Mouse (Mus musculus) spleen, embryonic (tissue): ENCODE data around the gene Kmt5b.

ENCODE experiments used
- CTCF ChIA-PET: fragments of 350-600 bp; sonication (Branson Sonifier 250); formaldehyde crosslinking; loops from one replicate; lab custom pipeline; 2022; lab: Charles Lee

The Kmt5b gene

GRCm38 (mm10) chr19:3767276-3767780, at the start of gene Kmt5b:
Gene Kmt5b, plus strand, starts transcription at chr19:3767421.
- CTCF ChIA-PET, result no interaction called here

- CTCF ChIA-PET, result interaction anchor here (1.3 to 1.8 kb wide), 2 partner anchors 10 to 12 kb away, joined by 3 to 5 read pairs; no protein-coding TSS in a partner anchor
Measured at GRCm38 (mm10) chr19:3718481-3719361, 48.5 kb upstream of the Kmt5b start.

GRCm38 (mm10) chr19:3719362-3719891, 47.8 kb upstream of the Kmt5b start:
- CTCF ChIA-PET, result interaction anchor here (0.7 to 1.8 kb wide), 3 partner anchors 10 to 146 kb away, joined by 3 to 5 read pairs (median 4); no protein-coding TSS in a partner anchor

GRCm38 (mm10) chr19:3723170-3723569, 44.1 kb upstream of the Kmt5b start:
- CTCF ChIA-PET, result no interaction called here

- CTCF ChIA-PET, result interaction anchor here (0.7 kb wide), 1 partner anchor 503 kb away, joined by 3 read pairs; no protein-coding TSS in a partner anchor
Measured at GRCm38 (mm10) chr19:3723904-3724303, 43.3 kb upstream of the Kmt5b start.

GRCm38 (mm10) chr19:3724779-3725178, 42.4 kb upstream of the Kmt5b start:
- CTCF ChIA-PET, result interaction anchor here (0.6 to 0.8 kb wide), 2 partner anchors 16 to 17 kb away, joined by 3 read pairs; partner anchors contain the start of gene 1810055G02Rik

- CTCF ChIA-PET, result no interaction called here
Measured at GRCm38 (mm10) chr19:3728901-3729300, 38.3 kb upstream of the Kmt5b start.

GRCm38 (mm10) chr19:3730781-3731646, 36.2 kb upstream of the Kmt5b start:
- CTCF ChIA-PET, result interaction anchor here (0.6 kb wide), 2 partner anchors 91 to 229 kb away, joined by 3 to 4 read pairs; no protein-coding TSS in a partner anchor

GRCm38 (mm10) chr19:3736001-3736400, 31.2 kb upstream of the Kmt5b start:
- CTCF ChIA-PET, result interaction anchor here (0.7 kb wide), 1 partner anchor 22 kb away, joined by 5 read pairs; no protein-coding TSS in a partner anchor

GRCm38 (mm10) chr19:3739650-3740049, 27.6 kb upstream of the Kmt5b start:
- CTCF ChIA-PET, result no interaction called here

GRCm38 (mm10) chr19:3742716-3743115, 24.5 kb upstream of the Kmt5b start:
- CTCF ChIA-PET, result no interaction called here

GRCm38 (mm10) chr19:3743362-3743761, 23.9 kb upstream of the Kmt5b start:
- CTCF ChIA-PET, result interaction anchor here (0.7 kb wide), 1 partner anchor 26 kb away, joined by 3 read pairs; no protein-coding TSS in a partner anchor

GRCm38 (mm10) chr19:3743851-3744512, 23.2 kb upstream of the Kmt5b start:
- CTCF ChIA-PET, result interaction anchor here (0.7 kb wide), 1 partner anchor 27 kb away, joined by 3 read pairs; no protein-coding TSS in a partner anchor

- CTCF ChIA-PET, result no interaction called here
Measured at GRCm38 (mm10) chr19:3752621-3753239, 14.5 kb upstream of the Kmt5b start.

- CTCF ChIA-PET, result no interaction called here
Measured at GRCm38 (mm10) chr19:3753240-3753633, 14.0 kb upstream of the Kmt5b start.

GRCm38 (mm10) chr19:3753738-3754137, 13.5 kb upstream of the Kmt5b start:
- CTCF ChIA-PET, result no interaction called here

- CTCF ChIA-PET, result interaction anchor here (0.6 kb wide), 1 partner anchor 22 kb away, joined by 5 read pairs; no protein-coding TSS in a partner anchor
Measured at GRCm38 (mm10) chr19:3757861-3758260, 9.4 kb upstream of the Kmt5b start.

- CTCF ChIA-PET, result interaction anchor here (0.5 kb wide), 1 partner anchor 149 kb away, joined by 3 read pairs; no protein-coding TSS in a partner anchor
Measured at GRCm38 (mm10) chr19:3765221-3765820, 1.9 kb upstream of the Kmt5b start.

GRCm38 (mm10) chr19:3766378-3766777, 843 bp upstream of the Kmt5b start:
- CTCF ChIA-PET, result no interaction called here
